Mouse (Mus musculus): Measurements from ENCODE around the gene Calml3.

DNA sequence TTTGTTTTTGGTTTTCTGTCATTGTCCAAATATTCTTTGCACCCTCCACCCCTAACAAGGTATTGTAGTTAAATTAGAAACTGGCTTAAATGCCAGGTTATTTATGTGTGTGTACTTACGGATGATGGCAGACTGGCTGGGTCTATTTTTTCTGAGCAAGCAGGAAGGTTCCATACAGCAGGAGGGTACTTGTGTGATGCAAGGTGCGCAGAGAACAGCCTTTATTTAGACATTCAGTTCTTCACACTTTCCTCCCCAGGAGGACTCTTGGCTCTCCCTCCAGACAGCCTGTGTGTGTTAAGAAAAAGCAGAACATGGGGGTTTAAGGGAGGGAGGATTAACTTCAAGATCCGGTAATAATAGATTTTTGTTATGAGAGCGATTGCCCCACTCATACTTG is 38.3 kb downstream of the Calml3 start:
- TF ChIP-seq MAX (IDR thresholded peaks at IDR 0.05) = no peak
- no peak for TF ChIP-seq CTCF (IDR thresholded peaks at IDR 0.05; ENCODE audit: control insufficient read depth, insufficient read depth, insufficient read length)
- TF ChIP-seq USF1 (IDR thresholded peaks at IDR 0.05; ENCODE audit: low read depth) = no peak
